Mouse (Mus musculus) bone marrow macrophage, adult 2 months (primary cell): ENCODE measurements around the gene Syngr2.
"Not testable (repeated sequence)": the region's sequence is repeated elsewhere in the genome, so short reads cannot be mapped to it uniquely, and the experiment has no call there.

Experiments
- CTCF ChIP-seq: IDR thresholded peaks from 2 replicates; pipeline ENCODE4 v1.5.1; 2012; ENCODE audit warnings: low read depth, mild to moderate bottlenecking, low read length, moderate library complexity
- POLR2A ChIP-seq: IDR thresholded peaks from 2 replicates; pipeline ENCODE4 v1.6.1; 2012; ENCODE audit warnings: mild to moderate bottlenecking, low read depth, low read length, borderline replicate concordance

DNA sequence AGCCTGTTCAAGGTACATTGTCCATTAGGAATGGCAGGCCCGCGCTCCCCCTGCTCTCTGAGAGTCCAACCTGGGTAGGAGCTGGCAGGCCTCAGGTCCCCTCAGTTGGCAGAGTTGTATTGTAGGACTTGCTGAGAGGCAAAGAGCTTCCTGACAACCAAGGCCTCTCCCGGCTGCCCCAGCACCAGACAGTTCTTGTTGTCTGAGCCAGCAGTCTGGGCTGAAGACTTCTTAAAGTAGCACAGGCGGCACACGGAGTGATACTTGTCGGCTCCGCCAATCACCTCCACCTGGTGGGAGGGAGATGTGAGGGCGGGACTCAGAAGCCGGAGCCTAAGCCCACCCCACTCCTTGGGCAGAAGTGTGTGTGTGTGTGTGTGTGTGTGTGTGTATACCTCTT is 6.4 kb downstream of the Syngr2 start:
- not testable (repeated sequence) for TF ChIP-seq CTCF, POLR2A
